Mouse (Mus musculus) megakaryocyte, embryonic 14.5 days (primary cell): ENCODE results near the gene Cbfb. TPM values are rescaled to one million over a fixed set of nuclear protein-coding genes. Genes with fewer than 3 reads are reported as not detected.

Source experiments
- H3K27me3 ChIP-seq: replicated peaks from 2 replicates; pipeline ENCODE3; 2012; ENCODE audit warnings: inconsistent platforms
- H3K36me3 ChIP-seq: replicated peaks from 2 replicates; pipeline ENCODE3; 2012; ENCODE audit warnings: low read length, inconsistent platforms, mixed read lengths
- H3K4me1 ChIP-seq: 2 replicates; pipeline ENCODE4 v1.6.1; 2012; ENCODE audit warnings: inconsistent platforms
- H3K4me3 ChIP-seq: replicated peaks from 2 replicates; pipeline ENCODE3; 2012; ENCODE audit warnings: moderate library complexity, mild to moderate bottlenecking, inconsistent platforms
- H3K9me3 ChIP-seq: 2 replicates; pipeline ENCODE4 v1.6.1; 2012; ENCODE audit warnings: inconsistent platforms
- FLI1 ChIP-seq: IDR thresholded peaks from 2 replicates; pipeline ENCODE4 v1.6.1; 2012; ENCODE audit warnings: low read length, inconsistent platforms, mixed read lengths
- GATA1 ChIP-seq: IDR thresholded peaks from 3 replicates; pipeline ENCODE4 v1.6.1; 2012; ENCODE audit warnings: mixed read lengths, low read length, inconsistent platforms, borderline replicate concordance
- polyA plus RNA-seq: library from polyadenylated mRNA; stranded (reverse); fragments of >175 nt; gene quantifications from 2 replicates; pipeline ENCODE4 v1.2.3, GENCODE M21; 2012; ENCODE audit warnings: low replicate concordance; ENCODE audit not compliant: insufficient read depth

The Cbfb gene
- polyA plus RNA-seq, 1 experiment = 15.3 TPM

- Histone ChIP-seq H3K4me1 (peaks cover 3% of the 10 kb centered on the region; the same call in 1 of the 2 replicates), H3K4me3 (no peak overlapping the region), H3K36me3 (peaks cover 91% of the 10 kb centered on the region), H3K9me3 (no peaks in the 10 kb centered on the region), H3K27me3 (no peaks in the 10 kb centered on the region)
- TF ChIP-seq GATA1 (no peak), FLI1 (no peak)
These were observed 67.1 kb downstream of the Cbfb start for GRCm38 (mm10) chr8:105237442-105238142.

GRCm38 (mm10) chr8:105241016-105241415, 70.5 kb downstream of the Cbfb start:
- Histone ChIP-seq H3K4me3 (no peak overlapping the region), H3K9me3 (no peaks in the 10 kb centered on the region), H3K36me3 (peaks cover 87% of the 10 kb centered on the region), H3K27me3 (no peaks in the 10 kb centered on the region), H3K4me1 (no peaks in the 10 kb centered on the region)
- TF ChIP-seq GATA1 = no peak
- TF ChIP-seq FLI1 = no peak

- no peak for TF ChIP-seq FLI1
- TF ChIP-seq GATA1 = no peak
- H3K9me3 ChIP-seq = no peaks in the 10 kb centered on the region
- H3K4me1 ChIP-seq = peaks cover 56% of the 10 kb centered on the region
- no peak overlapping the region for H3K4me3 ChIP-seq
- peaks cover 69% of the 10 kb centered on the region for H3K36me3 ChIP-seq
- H3K27me3 ChIP-seq = peaks cover 9% of the 10 kb centered on the region
These were observed 81.5 kb downstream of the Cbfb start for GRCm38 (mm10) chr8:105251954-105252353.

GRCm38 (mm10) chr8:105252680-105253537, 82.4 kb downstream of the Cbfb start:
- Histone ChIP-seq H3K4me3 (no peak overlapping the region), H3K27me3 (peaks cover 9% of the 10 kb centered on the region), H3K9me3 (no peaks in the 10 kb centered on the region), H3K4me1 (peaks cover 56% of the 10 kb centered on the region), H3K36me3 (peaks cover 66% of the 10 kb centered on the region)
- TF ChIP-seq GATA1 = no peak
- TF ChIP-seq FLI1 = no peak

- Histone ChIP-seq H3K4me1 (peaks cover 49% of the 10 kb centered on the region), H3K4me3 (peak overlapping the region; percentile 94), H3K36me3 (peaks cover 66% of the 10 kb centered on the region), H3K9me3 (no peaks in the 10 kb centered on the region), H3K27me3 (peaks cover 9% of the 10 kb centered on the region)
- TF ChIP-seq GATA1 = no peak
- TF ChIP-seq FLI1 = no peak
These were observed 83.3 kb downstream of the Cbfb start for GRCm38 (mm10) chr8:105253766-105254151.

GRCm38 (mm10) chr8:105254152-105254965, 83.9 kb downstream of the Cbfb start:
- H3K4me1 ChIP-seq = peaks cover 48% of the 10 kb centered on the region
- peak overlapping the region; percentile 94 for H3K4me3 ChIP-seq
- H3K9me3 ChIP-seq = no peaks in the 10 kb centered on the region
- TF ChIP-seq FLI1 = no peak
- no peak for TF ChIP-seq GATA1
- H3K36me3 ChIP-seq = peaks cover 67% of the 10 kb centered on the region
- peaks cover 9% of the 10 kb centered on the region for H3K27me3 ChIP-seq

GRCm38 (mm10) chr8:105254966-105255350, 84.5 kb downstream of the Cbfb start, which contains the start of gene B3gnt9:
TSS of gene B3gnt9 (minus strand) at chr8:105255153.
- H3K9me3 ChIP-seq = no peaks in the 10 kb centered on the region
- TF ChIP-seq FLI1 (no peak), GATA1 (no peak)
- H3K36me3 ChIP-seq = peaks cover 67% of the 10 kb centered on the region
- H3K4me1 ChIP-seq = peaks cover 48% of the 10 kb centered on the region
- peaks cover 9% of the 10 kb centered on the region for H3K27me3 ChIP-seq
- H3K4me3 ChIP-seq = peak within 1 kb of the TSS; percentile 94

GRCm38 (mm10) chr8:105257318-105258114, 87.0 kb downstream of the Cbfb start:
- Histone ChIP-seq H3K4me1 (peaks cover 62% of the 10 kb centered on the region), H3K36me3 (peaks cover 59% of the 10 kb centered on the region), H3K27me3 (peaks cover 9% of the 10 kb centered on the region), H3K9me3 (peaks cover 5% of the 10 kb centered on the region; the same call in 1 of the 2 replicates), H3K4me3 (no peak overlapping the region)
- TF ChIP-seq GATA1 (no peak), FLI1 (no peak)
